Mouse (Mus musculus) heart, adult 2 months (tissue): ENCODE data around the gene Aldh3b2.

Experiments used
- CTCF ChIP-seq: fragments of 200-600 bp; IDR thresholded peaks from 2 replicates; pipeline ENCODE4 v1.8.1; 2022; ENCODE audit warnings: antibody characterized with exemption, mild to moderate bottlenecking, moderate library complexity
- EP300 ChIP-seq: fragments of 200-500 bp; IDR thresholded peaks from 2 replicates; pipeline ENCODE4 v1.6.1; 2011; ENCODE audit warnings: low read depth, low read length, control low read depth; ENCODE audit not compliant: insufficient read depth
- POLR2A ChIP-seq: fragments of 200-500 bp; IDR thresholded peaks from 2 replicates; pipeline ENCODE4 v1.6.1; 2011; ENCODE audit warnings: mild to moderate bottlenecking, low read depth, low read length, control low read depth; ENCODE audit not compliant: insufficient read depth

GRCm38 (mm10) chr19:3964030-3964429 lies 8.1 kb upstream of the Aldh3b2 start:
- TF ChIP-seq CTCF (no peak), POLR2A (no peak), EP300 (no peak)
